Mouse (Mus musculus) adrenal gland, postnatal 10 days (tissue): Measurements from ENCODE around the gene Dcun1d2. TPM values are rescaled to one million over a fixed set of nuclear protein-coding genes. Genes with fewer than 3 reads are reported as not detected.
"Not testable (repeated sequence)": the region's sequence is repeated elsewhere in the genome, so short reads cannot be mapped to it uniquely, and the experiment has no call there.

ENCODE experiments used
- DNase-seq: peaks from one replicate; pipeline ENCODE4 v3.0.0; 2021; ENCODE audit warnings: mixed read lengths
- long read RNA-seq, 2 experiments: library from polyadenylated mRNA; stranded (forward); transcript quantifications; one replicate each; pipeline ENCODE4 v2.0.0; 2021
- total RNA-seq, 2 experiments: library from RNA; stranded (reverse); gene quantifications; 2 replicates each; pipeline ENCODE4 v1.2.3; 2021

Gene Dcun1d2
- 10 to 100 TPM; 19.9 to 25.9 TPM for total RNA-seq
- long read RNA-seq, experiment 1, transcript Dcun1d2-204 (5 exons, 2,853 nt): minor isoform, 8 of 34 reads
- long read RNA-seq, experiment 1, transcript Dcun1d2-201 (7 exons, 2,748 nt): major isoform, 13 of 34 reads
- long read RNA-seq, experiment 1, partial matches to known transcripts: 8 of 34 reads
- long read RNA-seq, experiment 1, other reads (novel, unspliced or antisense): 1 of 34 reads
- long read RNA-seq, experiment 2, transcript Dcun1d2-204 (5 exons, 2,853 nt): major isoform, 8 of 22 reads
- long read RNA-seq, experiment 2, partial matches to known transcripts: 4 of 22 reads
- long read RNA-seq, experiment 2, other reads (novel, unspliced or antisense): 3 of 22 reads

DNA sequence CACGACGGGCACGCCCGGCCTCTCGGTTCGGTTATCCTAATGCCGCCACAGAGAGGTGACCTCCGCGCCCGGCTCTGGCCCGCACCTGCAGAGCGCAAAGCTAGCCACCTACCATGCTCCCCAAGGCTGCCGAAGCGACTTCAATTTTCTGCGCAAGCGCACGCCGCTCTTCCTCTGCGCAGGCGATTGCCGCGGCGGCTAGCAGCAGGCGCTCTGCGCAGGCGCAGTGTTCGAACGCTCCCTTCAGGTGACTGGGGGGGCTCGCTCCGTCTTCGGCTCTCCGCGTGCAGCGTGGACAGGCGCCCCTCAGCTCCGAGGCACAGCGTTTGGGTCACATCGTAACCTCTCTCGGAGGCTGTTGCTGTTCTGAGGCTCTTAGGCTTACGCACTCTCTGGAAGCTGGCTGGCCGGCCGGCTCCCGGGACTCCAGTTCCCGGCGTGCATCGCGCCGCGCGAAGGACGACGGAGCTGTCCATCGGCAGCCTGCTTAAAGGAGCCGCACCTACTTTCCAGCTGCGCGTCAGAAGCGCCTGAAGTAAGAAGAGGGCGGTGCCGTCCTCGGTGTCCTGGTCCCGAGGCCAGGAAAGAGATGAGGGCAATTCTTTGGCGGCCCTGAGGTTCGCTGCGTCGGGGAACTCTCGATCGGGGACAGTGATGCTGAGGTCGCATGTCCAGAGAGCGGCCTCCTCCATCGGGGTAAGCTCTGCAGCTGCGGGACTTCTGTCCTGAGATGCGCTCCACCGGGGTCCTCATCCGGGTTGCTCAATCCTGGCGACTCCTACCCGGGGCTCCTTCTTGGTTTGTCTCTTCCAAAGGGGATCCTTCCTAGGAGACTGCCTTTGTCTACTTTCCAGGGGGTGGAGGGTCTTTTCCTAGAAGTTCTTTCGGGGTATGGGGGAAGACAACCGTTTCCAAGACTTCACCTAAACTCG lies at the start of gene Dcun1d2, which contains the start of gene Tmco3:
TSS of gene Dcun1d2 (minus strand) at position 440 of the 932 bp plus-strand sequence.
TSS of gene Tmco3 (plus strand) at position 499 of the 932 bp plus-strand sequence.
- peak; percentile 95 for DNase-seq

DNA sequence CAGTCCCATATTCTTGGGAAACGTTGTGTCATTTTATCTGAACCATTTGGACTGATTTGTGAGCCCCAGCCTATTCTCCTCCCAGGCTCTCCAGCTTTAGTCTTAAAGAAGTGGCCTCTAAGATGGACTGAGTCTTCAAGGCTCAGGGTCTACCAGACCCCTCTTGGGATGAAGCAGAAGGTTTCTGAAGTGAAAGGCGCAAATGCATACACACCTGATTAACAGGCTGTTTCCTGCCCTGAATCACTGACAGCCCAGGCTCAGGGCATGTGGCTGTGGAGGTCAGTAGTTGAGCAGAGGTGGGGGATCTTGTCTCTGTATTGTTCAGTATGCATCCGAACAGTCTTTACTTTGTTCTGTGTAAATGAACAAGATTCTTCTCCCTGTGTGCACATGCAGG lies 49.7 kb upstream of the Dcun1d2 start:
- DNase-seq: no peak

DNA sequence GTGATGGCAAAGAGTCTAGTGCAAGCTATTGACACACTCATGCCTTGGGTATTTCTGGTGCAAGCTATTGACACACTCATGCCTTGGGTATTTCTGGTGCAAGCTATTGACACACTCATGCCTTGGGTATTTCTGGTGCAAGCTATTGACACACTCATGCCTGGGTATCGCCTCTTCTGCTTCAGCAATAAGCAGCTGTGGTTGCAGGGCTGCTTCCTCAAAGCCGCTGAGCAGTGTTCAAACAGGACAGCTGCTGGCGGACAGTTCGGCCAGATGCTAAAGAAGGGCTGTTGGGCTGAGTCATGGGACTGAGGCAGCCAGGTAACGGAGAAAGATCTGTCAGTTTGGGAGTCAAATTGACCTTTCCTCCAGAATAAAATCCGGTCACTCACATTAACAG lies 49.3 kb upstream of the Dcun1d2 start:
- DNase-seq: not testable (repeated sequence)

DNA sequence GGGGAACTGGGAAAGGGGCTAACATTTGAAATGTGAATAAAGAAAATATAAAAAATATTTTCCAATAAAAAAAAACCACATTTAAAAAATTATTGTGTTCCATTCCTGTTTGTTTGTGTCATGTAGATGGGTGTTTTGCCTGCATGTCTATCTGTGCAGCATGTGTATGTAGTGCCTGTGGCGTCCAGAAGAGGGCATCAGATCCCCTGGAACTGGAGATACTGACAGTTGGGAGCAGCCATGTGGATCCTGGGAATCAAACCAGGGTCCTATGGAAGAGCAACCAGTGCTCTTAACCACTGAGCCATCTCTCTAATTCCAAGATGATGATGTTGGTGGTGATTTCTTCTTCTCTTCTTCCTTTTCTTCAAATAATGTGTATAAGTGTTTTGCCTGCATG lies 46.7 kb upstream of the Dcun1d2 start:
- no peak for DNase-seq

DNA sequence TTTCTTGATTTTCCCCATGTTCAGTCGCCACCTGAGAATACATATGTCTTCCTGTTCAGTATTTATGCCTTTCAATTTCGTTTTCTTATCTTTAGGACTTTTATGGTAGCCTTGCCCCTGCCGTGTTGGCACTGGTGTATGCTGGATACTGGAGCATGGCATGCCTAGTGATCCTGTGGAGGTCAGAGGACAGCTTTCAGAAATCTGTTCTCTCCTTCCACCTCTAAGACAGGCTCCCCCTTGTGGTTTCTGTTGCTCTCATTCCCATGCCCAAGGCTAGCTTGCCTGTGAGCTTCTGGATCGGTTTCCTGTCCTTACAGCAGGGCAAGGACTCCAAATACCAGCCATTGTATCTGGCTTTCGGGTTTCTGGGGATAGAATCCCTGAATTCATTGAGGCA lies 38.7 kb upstream of the Dcun1d2 start:
- peak; percentile 59 for DNase-seq

DNA sequence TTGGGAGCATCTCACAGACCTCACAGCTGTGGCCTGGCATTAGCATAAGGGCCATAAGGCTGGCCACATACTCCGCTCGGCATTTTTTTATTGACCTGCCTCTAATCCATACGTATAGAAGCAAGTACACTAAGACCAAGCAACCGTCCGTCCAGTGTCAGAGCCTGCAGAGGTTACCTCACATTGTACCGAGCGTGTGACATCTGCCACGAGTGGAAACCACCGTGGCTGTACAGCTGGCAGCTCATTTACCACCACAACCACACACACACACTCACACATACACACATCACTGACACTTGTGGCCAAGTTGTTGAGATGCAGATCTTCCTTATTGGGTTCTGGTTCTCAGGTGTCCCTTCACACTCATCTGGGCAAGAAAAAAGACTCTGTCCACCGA lies 28.7 kb upstream of the Dcun1d2 start:
- no peak for DNase-seq

DNA sequence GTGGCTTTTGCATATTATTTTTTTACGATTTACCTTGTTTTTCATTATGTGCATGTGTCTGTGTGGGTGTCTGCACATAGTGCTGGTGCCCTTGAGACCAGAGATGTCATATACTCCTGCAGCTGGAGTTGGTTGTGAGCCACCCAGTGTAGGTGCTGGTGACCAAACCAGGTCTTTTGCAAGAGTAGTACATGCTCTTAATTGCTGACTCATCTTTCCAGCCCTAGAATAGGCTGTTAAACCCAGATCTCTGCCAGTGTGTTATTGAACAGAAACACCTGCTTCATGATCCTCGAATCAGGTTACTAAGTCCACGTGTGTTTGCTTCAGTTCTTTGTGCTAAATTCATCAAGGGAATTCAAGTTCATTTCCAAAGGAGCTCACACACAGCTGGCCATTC lies 27.0 kb upstream of the Dcun1d2 start:
- no peak for DNase-seq

DNA sequence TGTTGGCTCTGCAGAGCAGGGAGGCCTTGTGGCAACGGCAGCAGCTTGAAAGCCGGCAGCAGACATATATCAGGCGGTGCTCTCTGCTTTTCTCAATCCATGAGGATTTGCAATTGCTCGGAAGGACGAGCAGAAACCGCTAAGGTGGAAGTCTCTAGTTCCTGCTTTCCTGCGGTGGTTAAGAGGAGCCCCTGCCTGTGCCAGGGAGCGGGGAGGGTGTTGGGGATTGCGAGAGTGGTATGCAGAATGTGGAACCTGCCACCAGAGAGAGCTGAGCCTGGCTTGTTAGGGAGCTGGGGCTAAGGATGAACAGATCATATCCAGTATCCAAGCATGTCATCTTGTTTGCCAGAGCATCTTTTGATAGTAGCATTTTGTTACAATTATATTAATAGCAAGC lies 19.0 kb upstream of the Dcun1d2 start:
- no peak for DNase-seq

DNA sequence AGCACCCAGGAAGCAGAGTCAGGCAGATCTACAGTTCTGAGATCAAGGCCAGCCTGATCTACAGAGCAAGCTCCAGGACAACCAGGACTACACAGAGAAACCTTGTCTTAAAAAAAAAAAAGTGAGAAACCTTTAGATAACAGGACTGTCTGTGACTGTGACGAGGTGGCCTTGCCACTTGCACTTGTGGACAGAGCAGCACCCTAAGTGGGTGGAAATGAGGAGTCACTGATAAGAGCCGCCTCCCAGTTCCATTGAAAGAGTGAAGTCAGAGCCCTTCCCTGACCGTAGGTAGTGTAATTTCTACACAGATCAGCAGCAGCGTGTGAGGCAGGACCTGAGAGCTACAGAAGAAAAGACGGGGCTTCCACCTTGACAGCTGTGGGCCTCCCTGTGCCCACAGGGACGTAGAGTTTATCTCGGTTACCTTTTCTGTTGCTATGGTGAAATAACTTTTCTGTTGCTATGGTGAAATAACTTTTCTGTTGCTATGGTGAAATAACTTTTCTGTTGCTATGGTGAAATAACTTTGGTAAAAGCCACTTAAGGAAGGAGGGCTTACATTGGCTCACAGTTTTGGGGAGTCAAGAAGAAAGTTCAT lies 18.5 kb upstream of the Dcun1d2 start:
- DNase-seq: no peak

DNA sequence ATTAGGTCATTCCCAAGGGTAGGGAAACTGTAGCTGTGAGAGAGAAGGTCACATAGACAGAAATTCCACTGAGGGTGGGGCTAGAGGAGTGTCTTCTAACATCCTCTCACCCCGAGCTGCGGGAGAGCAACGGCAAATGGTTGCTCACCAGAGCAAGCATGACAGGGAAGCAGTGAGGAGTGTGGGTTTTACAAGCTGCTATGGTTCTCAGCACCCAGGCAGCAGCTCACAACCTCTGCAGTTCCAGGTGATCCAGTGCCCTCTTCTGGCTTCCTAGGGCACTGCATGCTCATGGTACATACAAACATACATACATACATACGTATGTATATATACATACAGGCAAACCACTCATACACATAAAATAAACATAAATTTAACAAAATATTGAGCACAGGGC lies 18.0 kb upstream of the Dcun1d2 start:
- DNase-seq: no peak

DNA sequence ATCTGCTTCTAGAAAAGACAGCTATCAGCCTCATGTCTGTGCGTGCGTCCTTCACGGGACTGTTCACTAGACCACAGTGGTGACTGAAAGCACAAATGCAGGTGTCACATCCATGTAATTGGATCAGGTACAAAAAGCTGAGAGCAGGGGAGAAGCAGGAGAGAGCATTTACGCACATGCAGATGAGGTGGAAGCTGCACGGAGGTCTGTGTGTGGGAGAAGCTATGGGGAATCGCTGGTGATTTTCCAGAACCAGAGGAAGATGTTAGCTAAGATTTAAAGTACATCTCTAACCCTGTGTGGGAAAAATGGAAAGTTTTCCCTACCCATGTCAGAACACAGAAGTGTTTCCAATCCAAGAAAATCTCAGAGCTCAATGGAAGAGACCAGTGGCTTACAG lies 17.5 kb upstream of the Dcun1d2 start:
- no peak for DNase-seq

DNA sequence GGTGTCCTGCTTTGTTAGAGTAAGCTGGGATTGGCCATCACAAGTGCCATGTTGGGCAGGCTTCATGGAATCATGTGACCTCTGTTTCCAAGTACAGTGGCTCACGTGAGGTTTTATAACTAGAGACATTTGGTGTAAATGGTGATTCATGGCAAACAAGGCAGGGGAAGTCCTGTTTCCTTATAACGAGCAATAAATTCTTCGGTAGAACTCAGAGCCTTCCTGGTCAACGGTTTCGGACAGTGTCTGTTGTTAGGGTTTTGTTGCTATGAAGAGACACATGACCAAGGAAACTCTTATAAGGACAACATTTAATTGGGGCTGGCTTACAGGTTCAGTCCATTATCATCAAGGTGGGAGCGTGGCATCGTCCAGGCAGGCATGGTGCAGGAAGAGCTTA lies 13.1 kb upstream of the Dcun1d2 start:
- no peak for DNase-seq

DNA sequence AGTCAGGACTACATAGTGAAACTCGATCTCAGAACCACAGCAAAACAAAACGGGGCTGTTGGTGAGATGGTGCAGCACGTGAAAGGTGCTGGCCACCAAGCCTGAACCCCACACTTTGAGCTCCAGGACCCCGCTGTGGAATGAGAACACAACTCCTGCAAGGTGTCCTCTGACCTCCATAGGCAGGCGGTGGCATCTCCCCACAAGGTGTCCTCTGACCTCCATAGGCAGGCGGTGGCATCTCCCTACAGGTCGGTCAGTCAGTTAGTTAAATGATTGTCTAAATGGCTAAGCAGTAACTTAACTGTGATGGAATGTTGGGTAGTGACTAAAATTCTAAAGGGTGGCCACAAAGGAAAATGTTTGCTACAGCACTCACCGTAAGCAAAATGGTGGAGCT lies 11.6 kb upstream of the Dcun1d2 start:
- no peak for DNase-seq

DNA sequence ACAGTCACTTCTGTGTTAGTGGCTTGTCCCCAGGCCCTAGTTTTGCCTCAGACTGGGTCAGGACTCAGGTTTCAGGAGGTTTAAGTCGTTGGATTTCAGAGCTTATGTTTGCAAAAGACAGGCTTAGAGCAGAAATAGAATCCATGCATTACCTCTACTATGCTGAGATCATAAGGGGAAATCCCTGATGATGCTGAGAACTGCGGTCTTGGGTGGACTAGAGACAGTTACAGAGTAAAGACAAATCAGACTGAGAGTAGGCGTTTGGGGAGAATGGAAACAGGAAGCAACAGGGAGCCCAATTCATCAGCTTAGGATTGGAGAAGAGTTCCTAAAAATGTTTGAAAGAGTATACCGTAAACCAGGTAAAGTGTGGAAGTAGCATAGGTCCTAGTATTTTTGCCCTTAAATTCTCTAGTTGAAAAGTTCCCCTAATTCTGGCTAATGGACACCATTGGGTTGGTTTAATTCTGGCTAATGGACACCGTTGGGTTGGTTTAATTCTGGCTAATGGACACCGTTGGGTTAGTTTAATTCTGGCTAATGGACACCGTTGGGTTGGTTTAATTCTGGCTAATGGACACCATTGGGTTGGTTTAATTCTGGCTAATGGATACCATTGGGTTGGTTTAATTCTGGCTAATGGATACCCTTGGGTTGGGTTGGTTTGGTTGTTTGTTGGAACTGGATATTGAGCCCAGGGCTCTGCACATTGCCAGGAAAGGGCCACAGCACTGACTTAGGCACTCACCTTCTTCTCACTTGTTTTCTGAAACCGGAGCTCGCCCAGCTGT lies 5.9 kb upstream of the Dcun1d2 start:
- DNase-seq: no peak

DNA sequence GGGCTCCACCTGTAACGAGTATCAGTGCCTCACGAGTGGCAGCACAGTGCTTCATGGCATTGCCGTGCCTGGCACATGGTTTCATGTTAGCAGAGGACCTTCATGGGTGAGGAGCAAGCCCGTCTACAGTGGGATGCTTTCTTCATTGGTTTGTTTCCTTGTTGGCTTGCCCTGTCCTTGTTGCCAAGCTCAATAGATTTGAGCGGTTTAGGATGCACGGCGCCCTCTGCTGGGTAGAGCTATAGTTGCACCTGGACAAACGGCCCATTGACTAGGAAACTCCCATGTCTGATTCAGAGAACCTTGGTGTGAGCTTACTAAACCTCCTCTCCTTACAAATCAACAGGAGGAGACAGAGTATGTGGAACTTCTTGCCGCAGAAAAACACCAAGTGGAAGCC lies 4.4 kb upstream of the Dcun1d2 start:
- DNase-seq: peak; percentile 88

DNA sequence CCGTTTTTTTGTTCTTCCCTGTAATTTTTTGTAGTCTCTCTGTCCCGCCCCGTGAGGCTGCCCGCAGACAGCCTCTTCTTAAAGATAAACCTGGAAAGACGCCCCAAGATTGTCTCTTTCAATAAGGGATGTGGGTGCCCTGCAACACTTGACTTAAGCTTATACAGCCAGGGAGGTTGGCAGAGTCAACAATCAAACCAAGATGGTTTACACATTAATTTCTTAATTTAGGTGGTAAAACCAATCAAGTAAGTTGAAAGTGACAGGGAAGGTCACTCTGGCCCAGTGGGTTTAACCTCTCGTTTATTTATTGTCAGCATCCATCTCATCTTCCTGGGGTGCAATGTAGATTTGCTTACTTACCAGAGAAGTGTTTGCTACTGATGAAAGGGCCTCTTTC lies 715 bp upstream of the Dcun1d2 start:
- DNase-seq: no peak

DNA sequence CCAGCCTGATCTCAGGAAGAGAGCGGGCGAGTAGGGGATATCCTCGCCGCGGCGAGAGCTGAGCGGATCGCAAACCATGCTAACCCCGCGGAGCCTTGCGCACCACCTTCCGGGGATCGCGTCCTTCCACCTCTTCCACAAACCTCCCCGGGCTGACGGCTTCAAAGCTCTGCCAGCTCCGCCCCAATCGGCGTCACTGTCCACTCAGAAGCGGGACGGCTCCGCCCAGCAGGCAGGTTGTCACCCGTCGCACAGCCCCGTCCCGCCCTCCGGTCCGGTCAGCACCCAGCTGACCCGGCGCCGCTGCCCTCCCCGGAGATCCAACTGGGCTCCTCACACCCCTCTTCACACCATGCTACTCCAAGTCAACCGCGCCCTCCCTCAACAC lies 633 bp downstream of the Dcun1d2 start:
- peak; percentile 95 for DNase-seq

DNA sequence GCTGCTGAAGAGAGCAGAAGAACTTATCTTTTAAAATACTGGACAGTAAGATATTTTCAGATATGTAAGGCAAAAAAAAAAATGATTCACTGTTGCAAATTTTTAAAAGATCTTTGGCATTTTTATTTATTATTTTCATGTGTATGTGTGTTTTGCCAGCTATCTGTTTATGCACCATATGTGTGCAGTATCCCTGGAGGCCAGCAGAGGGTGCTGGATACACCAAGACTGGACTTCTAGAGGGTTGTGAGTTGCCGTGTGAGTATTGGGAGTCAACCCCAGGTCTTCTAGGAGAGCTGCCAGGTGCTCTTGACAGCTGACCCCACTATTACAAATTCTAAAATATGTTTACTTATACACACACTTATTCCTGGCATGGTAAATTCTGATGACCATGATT lies 4.7 kb downstream of the Dcun1d2 start:
- no peak for DNase-seq

DNA sequence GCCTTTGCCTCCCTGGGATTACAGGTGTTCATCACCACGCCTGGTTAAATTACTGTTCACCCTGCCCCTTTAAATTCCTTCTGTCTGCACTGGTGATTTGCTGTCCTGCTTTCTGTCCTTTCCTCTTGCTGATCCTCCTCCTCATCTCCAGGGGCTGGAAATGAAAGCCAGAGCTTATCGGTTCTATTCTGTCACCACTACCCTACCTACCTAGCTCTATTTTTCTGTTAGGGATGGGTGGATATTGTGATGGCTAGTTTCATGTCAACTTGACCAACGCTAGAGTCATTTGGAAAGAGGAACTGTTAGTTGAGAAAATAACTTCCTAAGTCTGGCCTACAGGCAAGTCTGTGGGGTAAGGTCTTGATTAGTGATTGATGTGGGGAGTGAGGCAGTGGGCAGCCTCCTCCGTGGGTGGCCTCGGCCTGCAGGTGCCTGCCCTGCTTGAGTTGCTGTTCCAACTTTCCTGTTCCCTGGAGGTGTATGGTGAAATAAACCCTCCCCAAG lies 10.9 kb downstream of the Dcun1d2 start:
- DNase-seq: no peak

DNA sequence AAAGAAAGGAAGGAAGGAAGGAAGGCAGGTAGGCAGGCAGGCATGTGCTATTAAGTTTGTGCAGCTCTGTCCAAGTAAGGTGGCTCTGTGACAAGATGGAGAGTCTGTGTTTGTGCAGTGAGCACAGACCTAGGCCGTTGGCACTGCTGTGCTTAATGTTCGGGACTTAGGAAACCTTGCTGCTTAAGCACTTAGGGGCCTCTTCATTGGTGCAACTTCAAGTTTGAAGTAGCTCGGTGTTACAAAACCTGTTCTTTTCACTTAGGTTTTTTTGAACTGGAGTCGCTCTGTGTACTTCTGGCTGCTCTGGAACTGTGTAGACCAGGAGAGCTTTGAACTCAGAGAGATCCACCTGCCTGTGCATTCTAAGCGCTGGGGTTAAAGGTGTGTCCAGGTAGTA lies 15.1 kb downstream of the Dcun1d2 start:
- no peak for DNase-seq

DNA sequence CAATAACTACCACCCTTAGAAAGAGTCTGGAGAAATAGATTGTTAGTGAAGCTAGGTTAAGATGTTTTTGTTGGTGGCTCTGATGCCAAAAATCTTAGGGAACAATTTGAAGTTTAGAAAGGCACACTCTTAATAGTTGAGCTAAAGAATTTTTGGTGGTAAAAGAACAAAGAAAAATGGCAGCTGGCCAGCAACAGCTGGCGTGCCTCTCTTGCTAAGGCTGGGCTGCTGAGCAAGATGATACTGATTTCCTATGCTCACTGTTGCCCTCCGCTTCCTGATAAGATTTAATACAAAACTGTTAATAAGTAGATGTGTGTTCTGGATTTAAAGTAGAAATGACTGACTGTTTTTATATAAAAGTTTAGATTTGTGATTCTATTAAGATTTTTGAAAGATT lies 20.4 kb downstream of the Dcun1d2 start:
- no peak for DNase-seq

DNA sequence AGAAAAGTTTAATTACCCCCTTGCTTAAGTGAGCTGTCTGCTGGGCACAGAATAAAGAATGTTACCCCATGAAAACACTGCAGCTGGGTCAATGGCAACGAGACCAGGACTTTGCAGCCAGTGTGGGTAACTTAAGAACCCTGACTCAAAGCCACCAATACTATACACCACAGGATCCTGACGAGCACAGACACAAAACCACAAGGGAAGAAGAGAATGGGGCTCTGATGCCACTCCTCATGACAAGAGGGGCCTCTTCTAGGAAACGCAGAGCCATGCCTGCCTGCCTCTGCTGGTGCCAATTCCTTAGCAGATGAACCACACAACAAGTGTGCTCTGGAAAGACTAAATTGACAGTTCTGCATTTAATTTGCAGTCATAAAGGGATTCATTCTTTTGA lies 24.6 kb downstream of the Dcun1d2 start:
- no peak for DNase-seq
